Mouse (Mus musculus) bone marrow macrophage, adult 2 months (primary cell): ENCODE data around the gene Vill. TPM values are rescaled to one million over a fixed set of nuclear protein-coding genes. Genes with fewer than 3 reads are reported as not detected.

ENCODE experiments used
- H3K27ac ChIP-seq: 2 replicates; pipeline ENCODE4 v1.5.1; 2012; ENCODE audit warnings: low read depth, low read length; ENCODE audit not compliant: insufficient read depth
- H3K4me1 ChIP-seq: 2 replicates; pipeline ENCODE4 v1.6.1; 2012; ENCODE audit warnings: low read length; ENCODE audit not compliant: control insufficient read depth, insufficient read depth
- H3K4me3 ChIP-seq: 2 replicates; pipeline ENCODE4 v1.5.1; 2012; ENCODE audit warnings: mild to moderate bottlenecking, low read length, moderate library complexity; ENCODE audit not compliant: insufficient read depth
- CTCF ChIP-seq: IDR thresholded peaks from 2 replicates; pipeline ENCODE4 v1.5.1; 2012; ENCODE audit warnings: low read depth, mild to moderate bottlenecking, low read length, moderate library complexity
- POLR2A ChIP-seq: IDR thresholded peaks from 2 replicates; pipeline ENCODE4 v1.6.1; 2012; ENCODE audit warnings: mild to moderate bottlenecking, low read depth, low read length, borderline replicate concordance
- polyA plus RNA-seq: library from polyadenylated mRNA; stranded (reverse); fragments of >200 nt; gene quantifications from 2 replicates; pipeline ENCODE4 v1.2.4, GENCODE M21; 2012; ENCODE audit not compliant: missing spikeins, insufficient read depth, insufficient read length

Vill gene
- polyA plus RNA-seq, 1 experiment, result 43.1 TPM

- Histone ChIP-seq H3K4me1 (peaks cover 24% of the 10 kb centered on the region), H3K4me3 (no peak overlapping the region), H3K27ac (no peak overlapping the region)
- no peak for TF ChIP-seq CTCF
- no peak for TF ChIP-seq POLR2A
These were observed 18.5 kb upstream of the Vill start for GRCm38 (mm10) chr9:119034069-119034468.

GRCm38 (mm10) chr9:119034676-119035665, 17.6 kb upstream of the Vill start:
- Histone ChIP-seq H3K4me1 (peaks cover 24% of the 10 kb centered on the region), H3K4me3 (no peak overlapping the region), H3K27ac (no peak overlapping the region)
- no peak for TF ChIP-seq POLR2A
- no peak for TF ChIP-seq CTCF

- Histone ChIP-seq H3K4me3 (no peak overlapping the region), H3K27ac (no peak overlapping the region), H3K4me1 (peaks cover 24% of the 10 kb centered on the region)
- TF ChIP-seq POLR2A (no peak), CTCF (no peak)
These were observed 16.7 kb upstream of the Vill start for GRCm38 (mm10) chr9:119035836-119036235.

GRCm38 (mm10) chr9:119037076-119037730, 15.4 kb upstream of the Vill start:
- no peak overlapping the region for H3K27ac ChIP-seq
- TF ChIP-seq CTCF (no peak), POLR2A (no peak)
- H3K4me3 ChIP-seq, result no peak overlapping the region
- H3K4me1 ChIP-seq, result peaks cover 24% of the 10 kb centered on the region

- Histone ChIP-seq H3K4me3 (no peak overlapping the region), H3K4me1 (peaks cover 24% of the 10 kb centered on the region), H3K27ac (no peak overlapping the region)
- no peak for TF ChIP-seq CTCF
These were observed 14.0 kb upstream of the Vill start for GRCm38 (mm10) chr9:119038574-119038973.

- Histone ChIP-seq H3K4me3 (no peak overlapping the region), H3K27ac (no peak overlapping the region), H3K4me1 (peaks cover 23% of the 10 kb centered on the region)
- TF ChIP-seq CTCF (no peak), POLR2A (no peak)
These were observed 12.3 kb upstream of the Vill start for GRCm38 (mm10) chr9:119040101-119040775.

DNA sequence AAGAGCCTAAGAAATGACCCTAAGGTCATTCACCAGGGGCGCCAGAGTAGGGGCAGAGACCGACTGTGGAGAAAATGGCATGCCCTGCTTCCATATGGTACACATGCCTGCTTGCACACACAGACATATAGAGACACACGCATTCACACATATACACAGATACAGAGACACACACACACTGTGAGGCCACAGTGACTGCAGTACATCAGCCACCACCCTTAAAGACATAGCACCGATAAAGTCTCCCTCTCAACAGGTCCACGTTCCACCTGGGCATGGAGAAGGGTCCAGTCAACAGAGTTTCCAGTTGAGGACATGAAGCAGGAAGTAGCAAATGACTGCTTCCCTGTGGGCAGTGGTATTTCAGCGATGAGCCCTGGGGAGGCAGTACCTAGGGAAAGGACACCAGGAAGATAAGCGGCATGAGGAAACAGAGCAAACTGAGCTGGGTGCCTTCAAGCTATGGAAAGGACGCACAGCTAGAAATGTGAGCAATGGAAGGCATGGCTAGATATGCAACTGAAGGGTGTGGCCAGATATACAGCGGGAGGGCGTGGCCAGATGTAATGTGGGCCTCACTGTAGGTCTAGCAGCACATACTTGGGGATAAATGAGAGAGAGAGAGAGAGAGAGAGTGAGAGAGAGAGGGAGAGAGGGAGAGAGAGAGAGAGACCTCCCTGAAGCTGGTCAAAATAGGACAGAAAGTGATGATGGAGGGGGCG, 4.2 kb upstream of the Vill start:
- H3K27ac ChIP-seq, result no peak overlapping the region
- no peak overlapping the region for H3K4me3 ChIP-seq
- H3K4me1 ChIP-seq, result peaks cover 6% of the 10 kb centered on the region
- no peak for TF ChIP-seq POLR2A
- no peak for TF ChIP-seq CTCF

DNA sequence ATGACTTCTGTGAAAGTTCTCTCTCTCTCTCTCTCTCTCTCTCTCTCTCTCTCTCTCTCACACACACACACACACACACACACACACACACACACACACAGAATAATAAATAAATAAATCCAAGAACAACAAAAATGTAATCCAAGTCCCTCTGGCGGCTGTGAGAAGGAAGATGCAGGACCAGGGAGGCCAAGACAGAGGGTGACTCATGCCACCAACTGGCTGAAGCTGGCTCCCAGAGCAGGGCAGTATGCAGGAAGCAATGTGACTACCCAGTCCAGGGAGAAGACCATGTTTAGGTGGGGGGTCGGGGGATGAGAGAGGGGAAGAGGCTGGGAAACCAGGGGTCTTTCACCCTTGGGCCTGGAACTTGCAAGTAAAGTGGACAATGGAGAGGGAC, 1.4 kb upstream of the Vill start:
- H3K27ac ChIP-seq, result no peak overlapping the region
- TF ChIP-seq POLR2A (no peak), CTCF (no peak)
- H3K4me3 ChIP-seq, result no peak overlapping the region
- peaks cover 8% of the 10 kb centered on the region for H3K4me1 ChIP-seq

GRCm38 (mm10) chr9:119053964-119054576, 1.5 kb downstream of the Vill start:
- Histone ChIP-seq H3K4me1 (peaks cover 8% of the 10 kb centered on the region), H3K4me3 (no peak overlapping the region), H3K27ac (no peak overlapping the region)
- TF ChIP-seq POLR2A, result no peak
- no peak for TF ChIP-seq CTCF

- no peak overlapping the region for H3K27ac ChIP-seq
- no peak overlapping the region for H3K4me3 ChIP-seq
- peaks cover 8% of the 10 kb centered on the region for H3K4me1 ChIP-seq
- TF ChIP-seq CTCF, result no peak
- no peak for TF ChIP-seq POLR2A
These were observed 2.8 kb downstream of the Vill start for GRCm38 (mm10) chr9:119055336-119055735.
